Mouse (Mus musculus) layer of hippocampus, adult 11-12 months (tissue): ENCODE measurements around the gene Rhoj.

ENCODE experiments used
- DNase-seq: peaks from one replicate; pipeline ENCODE4 v3.0.0; 2022; ENCODE audit warnings: low spot score

Gene Rhoj

DNA sequence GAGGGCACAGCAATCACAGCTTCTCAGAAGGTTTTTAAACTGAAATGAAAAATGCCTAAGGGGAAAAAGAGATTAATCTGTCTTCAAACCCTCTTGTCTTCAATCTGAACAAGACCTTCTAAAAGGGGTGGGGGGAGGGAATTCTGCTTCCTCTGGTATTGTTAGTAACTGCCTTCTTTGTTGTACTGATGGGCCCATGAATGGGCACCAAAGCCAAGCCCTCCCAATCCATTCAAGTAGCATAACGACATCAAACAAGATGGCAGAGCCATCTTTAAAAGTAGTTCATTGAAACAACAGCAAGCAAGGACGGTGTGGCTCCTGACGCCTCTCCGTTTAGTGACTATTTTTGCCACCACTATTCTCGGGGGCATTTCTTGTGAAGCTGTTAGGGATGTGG is 42.6 kb downstream of the Rhoj start:
- DNase-seq: no peak

DNA sequence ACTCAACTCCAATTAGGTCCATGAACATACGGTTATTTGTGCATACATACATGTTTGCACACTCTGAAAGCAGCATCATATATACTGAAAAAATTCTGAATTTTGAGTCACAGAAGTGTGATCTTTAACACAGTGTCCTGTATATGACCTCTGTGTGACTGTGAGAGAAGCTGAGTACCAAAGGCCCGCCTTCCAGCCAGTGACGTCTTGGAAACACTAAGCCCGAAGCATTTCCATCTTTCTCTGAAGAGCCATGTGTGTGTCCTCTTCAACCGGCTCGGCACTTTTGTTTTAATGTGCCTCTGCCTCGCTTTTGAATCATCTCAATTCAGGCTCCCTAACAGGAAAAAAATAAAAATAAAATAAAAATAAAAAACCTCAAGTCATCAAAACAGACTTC is 43.7 kb downstream of the Rhoj start:
- no peak for DNase-seq

DNA sequence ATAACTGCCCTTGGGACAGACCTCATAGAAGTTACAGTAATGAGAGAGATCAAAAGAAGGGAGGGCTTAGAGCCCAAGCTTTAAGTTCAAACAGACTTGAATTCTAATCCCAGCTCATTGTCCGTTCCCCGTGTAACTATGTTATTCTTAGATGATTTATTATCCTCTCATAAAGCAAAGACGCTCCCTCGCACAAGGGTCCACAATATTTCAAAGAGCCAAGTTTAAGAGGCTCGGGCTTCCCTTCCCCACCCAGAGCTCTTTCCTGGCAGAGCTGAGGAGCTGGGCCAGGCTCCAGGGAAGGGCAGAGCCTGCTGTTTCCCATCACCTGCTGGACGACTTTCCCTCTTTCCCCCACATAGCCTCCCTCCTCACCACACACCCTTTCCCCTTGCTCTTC is 44.3 kb downstream of the Rhoj start:
- DNase-seq: no peak

DNA sequence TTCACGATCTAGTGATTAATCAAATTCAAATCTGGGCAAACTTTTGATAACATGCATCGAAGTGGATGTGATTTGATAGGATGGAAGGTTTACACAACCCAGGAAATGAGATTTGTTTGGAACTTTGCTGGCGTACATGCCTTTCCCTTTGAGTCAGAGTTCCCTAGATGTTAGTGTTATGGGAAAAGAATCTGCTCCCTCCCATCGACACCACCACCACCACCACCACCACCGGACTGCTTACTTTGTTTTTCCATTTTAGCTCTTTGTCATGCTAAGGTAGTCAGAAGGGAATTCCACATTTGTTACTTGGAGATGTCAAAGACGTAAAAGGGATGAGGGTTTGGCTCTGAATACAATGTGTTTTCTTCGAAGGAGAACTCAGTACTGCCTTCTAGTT is 46.2 kb downstream of the Rhoj start:
- DNase-seq: no peak

DNA sequence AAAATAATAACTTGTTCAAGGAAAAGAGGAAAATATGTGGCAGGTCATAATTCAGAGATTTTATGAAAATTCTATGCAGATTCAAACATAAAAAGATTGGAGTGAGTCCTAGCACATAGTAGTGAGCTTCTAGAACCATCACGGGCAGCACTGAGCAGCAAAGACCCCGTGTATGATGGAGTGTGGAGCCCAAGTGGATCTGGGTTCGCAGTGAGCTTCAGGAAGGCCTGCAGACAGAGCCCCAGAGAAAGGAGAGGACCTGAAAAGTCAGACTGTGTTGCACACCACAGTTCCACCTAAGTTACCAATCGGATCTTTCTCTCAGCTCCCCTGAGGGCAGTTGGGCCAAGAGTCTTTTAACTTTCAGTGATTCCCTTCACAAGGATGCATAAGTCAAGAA is 49.7 kb downstream of the Rhoj start:
- DNase-seq: no peak

DNA sequence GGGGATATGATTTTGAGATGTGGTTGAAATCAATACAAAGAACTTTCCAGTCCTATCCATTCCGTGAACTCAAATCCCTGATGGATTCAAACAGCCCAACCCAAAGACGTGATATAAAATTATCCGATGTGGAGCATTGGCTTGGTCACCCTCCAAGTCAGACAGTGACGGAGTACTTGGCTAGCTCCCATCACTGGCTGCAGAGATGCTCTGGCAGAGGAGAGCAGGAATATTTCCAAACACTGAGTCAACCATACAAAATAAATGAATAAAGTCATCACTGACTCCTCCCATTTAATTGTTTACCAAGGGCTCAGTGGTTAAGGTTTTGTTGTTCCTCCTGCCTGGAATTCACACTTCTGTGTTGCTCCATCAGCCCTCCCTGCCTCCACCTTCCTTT is 50.6 kb downstream of the Rhoj start:
- peak; percentile 53 for DNase-seq

DNA sequence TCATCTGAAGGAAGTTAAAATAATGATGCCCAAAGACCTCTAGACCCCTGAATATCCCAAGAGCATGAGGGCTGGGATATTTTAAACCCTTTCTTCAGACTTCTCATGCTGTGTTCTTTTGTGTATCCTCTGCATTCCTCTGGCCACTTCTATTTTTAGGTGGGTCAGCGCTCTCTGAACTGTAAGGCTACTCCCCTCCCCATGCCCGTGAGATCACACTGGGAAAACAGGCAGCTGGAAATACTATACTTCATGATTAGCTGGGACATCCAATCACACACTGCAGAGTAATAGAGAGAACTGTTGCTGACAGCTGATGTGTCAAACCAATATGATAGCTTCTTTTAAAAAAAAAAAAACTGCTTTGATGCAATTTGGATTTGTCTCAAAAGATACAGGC is 51.4 kb downstream of the Rhoj start:
- DNase-seq: no peak

DNA sequence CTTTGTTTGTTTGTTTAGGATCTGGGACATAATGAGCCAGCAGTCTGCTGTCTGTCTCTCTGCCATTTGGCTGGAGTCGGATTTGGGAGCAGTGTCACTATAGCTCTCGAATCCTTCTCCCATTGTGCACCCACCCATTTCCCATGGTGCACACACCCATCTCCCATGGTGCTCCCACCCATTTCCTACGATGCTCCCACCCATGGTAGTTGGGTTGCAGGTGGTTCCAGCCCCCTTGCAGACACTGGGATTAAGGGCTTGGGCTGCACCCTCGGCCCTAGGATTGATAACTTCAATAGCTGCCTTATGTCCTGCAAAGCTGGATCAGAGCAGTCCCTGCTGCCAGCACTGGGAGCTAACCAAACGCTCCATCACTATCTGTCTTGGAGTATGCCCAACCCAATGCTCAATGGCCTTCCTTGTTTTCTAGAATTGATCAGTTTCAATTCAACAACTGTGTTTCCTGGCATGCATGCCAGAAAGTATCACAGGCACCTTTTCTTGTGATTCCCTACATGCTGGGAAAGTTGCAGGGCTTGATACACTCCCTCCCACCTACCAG is 51.9 kb downstream of the Rhoj start:
- DNase-seq: peak; percentile 28

DNA sequence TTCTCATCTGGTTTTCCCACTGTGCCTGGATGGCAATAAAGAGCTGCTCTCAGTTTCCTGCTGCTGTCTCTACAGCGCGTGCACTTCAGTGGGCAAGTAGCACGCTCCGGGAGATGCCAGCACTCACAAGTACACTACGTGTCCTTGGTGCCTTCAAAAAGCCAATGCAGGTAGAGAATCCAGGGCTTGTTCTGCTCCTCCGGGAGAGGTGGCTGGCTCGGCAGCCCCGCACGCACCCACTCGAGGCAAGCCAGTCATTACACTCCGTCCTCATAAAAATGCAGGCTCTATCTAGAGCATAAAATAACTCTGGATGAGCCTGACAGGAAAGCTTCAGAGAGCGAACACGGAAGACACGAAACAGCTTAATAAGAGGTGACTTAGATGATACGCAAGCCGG is 54.3 kb downstream of the Rhoj start:
- DNase-seq: no peak

DNA sequence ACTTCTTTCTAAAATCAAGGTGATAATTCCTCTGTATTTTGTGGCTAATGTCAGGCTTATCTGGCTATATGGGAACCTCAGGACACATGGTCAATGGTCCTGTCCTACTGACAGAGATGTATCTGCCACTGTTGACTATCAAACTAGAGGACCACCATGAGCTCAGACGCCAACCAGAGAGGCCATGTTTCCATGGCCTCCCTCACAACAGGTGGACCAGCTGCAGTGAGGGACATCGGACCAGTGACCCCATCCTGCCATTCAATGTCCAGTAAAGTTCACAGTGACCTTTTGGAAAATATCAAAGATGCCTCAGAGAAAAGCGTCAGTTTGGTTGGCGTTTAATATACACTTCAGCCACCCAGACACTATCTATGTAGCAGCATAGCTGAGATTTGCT is 56.3 kb downstream of the Rhoj start:
- no peak for DNase-seq

DNA sequence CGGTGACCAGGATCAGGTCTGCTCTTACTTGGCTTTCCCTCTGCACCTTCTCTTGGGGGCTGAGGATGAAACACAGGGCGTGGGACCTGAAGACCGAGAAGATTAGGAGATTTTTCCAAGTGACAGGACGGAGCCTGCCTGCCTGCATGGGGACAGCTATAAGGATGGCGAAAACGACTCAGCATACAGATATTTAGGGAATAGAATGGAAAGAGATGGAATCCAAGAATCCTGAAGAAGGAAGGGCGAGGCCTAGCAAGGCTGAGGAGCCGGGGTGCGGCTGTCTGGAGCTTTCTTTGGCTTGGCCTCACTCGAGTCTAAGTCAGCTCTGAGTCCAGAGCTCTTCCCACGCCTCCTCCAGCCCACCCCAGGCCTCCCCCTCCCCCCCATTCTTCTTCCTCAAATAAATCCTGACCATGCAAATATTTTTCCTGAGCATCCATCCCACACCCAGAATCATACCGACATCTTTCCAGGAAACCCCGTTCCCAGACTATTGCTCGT is 57.6 kb downstream of the Rhoj start:
- DNase-seq: no peak

DNA sequence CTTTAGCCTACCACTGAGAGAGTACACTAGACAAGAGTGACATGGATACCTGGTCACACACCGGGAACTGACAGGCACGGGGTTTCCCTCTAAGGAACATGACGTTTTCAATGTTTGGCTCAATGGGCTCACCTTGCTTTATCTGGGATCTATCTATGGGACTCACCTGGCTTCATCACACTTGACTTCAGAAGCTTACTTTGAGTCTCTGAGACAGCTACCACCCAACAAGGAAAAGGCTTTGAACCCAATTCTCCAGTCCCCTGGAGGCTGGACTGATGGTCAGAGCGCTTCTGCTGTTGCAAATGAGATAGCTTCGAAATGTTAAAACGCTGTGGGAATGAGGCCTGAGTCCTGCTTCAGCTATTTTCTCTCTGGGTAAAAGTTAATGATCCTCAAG is 59.2 kb downstream of the Rhoj start:
- no peak for DNase-seq

DNA sequence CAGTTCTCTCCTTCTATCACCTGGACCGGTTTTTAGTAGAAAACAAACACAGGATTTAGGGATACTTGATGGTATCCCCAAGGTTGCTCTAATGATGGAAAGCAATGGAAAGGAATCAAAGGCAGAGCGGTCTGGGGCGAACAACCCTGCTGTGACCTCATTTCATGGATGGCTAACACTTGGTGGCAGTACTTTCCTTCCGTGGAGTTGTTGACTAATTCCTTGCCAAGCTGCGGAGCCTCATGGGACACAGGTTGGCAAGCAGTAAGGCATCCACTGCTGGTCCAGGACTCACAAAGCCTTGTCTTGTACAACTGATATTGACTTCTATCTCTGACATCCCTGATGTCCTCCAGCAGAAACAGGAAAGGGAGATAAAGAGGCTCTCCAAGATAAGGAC is 60.4 kb downstream of the Rhoj start:
- DNase-seq: no peak

DNA sequence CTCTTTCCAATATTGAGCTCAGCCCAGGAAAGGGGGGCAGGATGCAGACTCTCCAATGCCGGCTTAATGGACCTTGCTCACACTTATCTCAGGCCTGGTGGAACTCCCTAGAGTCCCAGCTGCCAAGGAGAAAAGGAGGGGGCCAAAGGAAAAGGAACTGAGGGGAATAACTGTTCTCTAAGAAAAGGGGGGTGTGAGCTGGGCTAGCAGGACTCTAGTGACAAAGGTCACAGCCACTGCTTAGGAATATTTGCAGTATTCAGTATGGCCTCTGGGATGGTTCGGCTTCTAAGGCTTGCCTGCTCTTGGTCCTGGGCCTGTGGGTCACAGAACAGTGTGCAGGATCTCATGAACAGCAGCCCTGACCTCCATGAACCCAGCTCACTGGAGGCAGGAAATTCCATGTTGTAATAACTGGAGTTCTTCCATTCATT is 61.3 kb downstream of the Rhoj start:
- no peak for DNase-seq

DNA sequence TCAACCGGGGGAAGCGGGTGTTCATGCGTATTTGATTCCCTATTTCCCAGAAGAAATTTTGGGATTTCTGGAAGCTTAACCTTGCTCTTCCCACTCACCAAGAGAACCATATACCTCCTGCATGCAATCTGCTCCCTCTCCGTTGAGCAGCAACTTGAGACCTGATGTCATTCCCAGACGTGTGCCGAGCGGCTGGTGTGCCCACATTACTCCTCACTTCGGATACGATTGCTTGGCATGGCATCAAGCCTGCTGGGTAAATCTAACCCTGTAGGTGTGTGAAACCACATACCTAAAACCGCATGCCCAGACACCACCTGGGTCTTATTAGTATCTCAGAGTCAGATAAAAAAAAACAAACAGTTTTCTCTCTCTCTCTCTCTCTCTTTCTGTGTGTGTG is 66.3 kb downstream of the Rhoj start:
- no peak for DNase-seq

DNA sequence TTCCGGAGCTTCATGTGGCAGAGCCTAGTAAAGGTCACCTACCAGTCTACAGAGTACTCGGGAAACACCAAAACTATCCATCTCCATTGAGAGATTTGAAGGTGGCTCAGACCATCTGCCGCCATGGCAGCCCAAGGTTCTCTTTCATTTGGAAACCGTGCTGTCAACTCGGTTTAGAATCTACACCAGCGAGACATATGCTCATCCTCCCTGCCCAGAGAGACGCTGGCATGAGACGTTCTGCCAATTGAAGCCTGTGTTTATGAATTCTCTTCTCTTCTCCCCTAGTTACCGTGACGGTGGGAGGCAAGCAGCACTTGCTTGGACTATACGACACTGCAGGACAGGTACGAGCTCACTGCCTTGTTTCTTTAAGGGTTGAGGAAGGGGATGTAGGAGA is 66.9 kb downstream of the Rhoj start:
- DNase-seq: no peak

DNA sequence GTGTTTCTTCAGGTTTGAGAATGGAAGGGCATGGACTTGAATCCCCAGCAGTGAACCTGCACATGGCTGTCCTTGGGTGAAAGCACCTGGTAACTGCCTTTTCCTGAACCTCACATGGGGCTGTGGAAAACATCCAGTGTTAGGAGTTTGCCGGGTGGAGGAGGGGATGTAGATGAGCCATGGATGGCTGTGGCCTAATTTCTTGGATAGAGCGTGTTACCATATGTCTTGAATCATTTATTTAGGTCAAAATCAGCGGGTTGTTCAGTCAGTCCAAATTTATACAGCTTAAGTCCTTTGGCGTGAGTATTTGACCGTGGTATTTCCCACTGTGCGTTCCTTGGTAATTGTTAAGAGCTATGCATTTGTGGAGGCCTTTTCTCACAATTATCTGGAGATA is 68.0 kb downstream of the Rhoj start:
- DNase-seq: no peak

DNA sequence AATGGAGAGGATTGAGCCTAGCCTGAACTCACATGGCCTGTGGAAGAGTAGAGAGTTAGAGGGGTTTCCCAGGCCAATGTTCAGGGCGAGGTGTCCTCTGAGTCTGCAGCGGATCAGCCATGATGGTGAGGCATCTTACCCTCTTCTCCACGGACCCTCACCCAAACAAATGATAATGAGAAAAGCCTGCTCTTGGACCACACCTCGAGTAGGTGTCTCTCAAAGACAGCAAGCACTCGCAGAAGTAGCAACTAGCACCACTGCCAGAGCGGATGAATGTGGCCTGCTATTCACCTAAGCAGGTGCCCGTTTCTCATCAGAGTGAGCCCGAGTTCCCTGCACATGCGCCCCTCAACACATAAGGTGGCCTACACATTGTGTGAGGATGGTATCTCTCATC is 78.6 kb downstream of the Rhoj start:
- no peak for DNase-seq

DNA sequence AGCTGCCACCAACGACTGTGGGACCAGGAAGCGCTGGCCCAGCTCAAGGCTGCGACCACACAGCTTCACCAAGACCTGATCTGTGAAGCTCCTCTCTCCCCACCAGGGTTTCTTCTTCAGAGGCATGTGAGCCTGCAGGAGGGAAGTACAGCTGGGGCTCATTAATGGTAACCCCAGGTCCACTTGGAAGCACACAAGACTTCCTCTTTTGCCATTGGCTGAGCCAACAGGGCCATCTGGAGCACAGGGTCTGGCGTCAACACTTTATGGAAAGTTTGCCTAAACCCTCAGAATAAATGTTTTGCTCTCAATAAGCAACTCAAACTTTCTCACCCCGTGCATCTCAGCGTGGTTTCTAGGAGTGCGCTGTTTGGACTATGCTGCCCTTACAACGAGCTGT is 79.0 kb downstream of the Rhoj start:
- DNase-seq: no peak

DNA sequence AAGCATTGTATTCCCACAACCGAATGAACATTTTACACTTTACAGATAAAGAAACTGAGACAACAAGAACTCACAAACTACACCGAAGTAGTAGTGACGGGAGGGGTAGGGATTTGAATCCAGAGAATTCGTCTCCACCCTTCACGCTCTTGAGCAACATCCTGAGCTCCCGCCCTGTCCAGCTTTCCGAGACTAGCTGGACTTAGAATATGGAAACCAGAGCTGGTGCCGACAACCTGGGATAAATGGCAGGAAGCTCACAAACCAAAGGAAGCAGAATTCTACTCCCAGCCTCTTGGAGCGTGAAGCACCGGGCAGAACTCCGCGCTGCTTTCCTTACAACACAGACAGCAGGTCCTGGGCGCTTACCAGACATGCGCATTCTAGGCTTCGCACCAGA is 79.7 kb downstream of the Rhoj start:
- DNase-seq: no peak

DNA sequence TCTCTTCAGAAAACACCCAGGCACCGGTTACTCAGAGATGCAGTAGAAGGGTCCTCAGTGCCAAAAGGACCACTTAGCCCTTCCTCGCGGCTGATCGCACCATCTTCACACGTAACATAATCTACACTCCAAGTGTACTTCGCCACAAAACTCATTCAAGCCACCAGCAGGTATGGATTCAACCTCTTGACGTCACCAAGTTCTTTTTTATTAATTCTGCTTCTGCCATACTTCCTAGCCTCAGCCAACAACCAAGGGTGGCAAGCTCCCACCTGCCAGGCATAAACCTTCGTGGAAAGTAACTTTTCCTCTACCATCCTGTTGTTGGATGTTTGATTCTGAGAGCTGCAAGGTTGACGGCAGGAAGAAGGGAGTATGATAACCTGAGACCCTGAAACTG is 80.4 kb downstream of the Rhoj start:
- no peak for DNase-seq

DNA sequence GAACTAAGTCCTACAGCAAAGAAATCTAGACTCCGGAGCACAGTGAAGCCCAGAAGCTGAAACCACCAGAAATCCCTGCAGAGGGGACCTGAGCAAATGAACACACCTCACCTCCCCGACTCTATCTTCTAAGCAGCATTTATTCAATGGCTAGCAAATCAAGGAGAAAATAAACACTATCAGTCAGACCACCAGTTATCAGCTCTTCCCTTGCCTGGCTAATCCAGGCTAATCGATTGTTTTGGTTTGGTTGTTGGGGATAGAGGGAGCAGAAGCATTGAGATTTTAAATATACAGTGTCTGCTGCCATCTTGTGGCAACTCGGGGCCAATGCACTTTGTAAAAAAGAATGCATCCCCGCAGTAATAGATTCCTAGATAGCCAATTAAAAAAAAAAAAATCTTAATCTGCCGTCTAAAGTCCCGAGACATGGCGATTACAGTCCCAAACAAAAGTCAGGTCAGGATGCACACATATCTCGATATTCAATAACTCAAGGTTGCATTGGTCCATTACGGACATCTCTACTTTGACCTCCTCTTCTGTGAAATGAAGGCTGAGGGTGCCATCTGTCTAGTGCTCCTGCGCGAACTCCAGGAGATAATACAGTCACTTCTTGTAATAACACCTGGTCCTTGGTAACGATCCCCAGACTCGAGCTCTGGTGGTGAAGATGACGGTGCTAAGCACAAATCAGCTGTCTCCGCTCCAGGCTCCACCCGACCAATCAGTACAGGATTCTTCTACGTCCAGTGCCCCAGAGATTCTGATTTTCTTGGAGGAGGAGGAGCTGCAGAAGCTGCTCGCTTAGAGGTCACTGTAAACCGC is 81.4 kb downstream of the Rhoj start:
- DNase-seq: peak; percentile 67

DNA sequence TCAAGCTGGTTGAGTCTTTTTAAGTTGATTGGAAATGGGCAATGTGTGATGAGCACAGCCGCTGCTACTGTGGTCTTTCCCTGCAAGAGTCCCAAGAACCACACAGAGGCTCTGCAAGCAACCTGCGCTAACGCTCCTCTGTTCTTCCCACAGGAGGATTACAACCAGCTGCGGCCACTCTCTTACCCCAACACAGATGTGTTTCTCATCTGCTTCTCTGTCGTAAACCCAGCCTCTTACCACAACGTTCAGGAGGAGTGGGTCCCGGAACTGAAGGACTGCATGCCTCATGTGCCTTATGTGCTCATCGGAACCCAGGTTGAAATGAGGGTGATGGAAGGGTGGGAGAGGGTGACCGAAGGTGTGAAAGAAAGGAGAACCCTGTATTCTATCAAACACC is 83.4 kb downstream of the Rhoj start:
- no peak for DNase-seq
